Mouse (Mus musculus): ENCODE results near the gene Pick1.

GRCm38 (mm10) chr15:79191426-79191825, 37.5 kb upstream of the Pick1 start:
- TF ChIP-seq CTCF (IDR thresholded peaks at IDR 0.05; ENCODE audit: low read depth, low read length) (no peak), POLR2A (IDR thresholded peaks at IDR 0.05; ENCODE audit: borderline replicate concordance, low read depth, low read length) (no peak)

Data from bone marrow macrophage, adult 2 months (primary cell).